Mouse (Mus musculus): ENCODE measurements at regions not wholly inside any gene's neighbourhood (a gene's known extent, or its start where the extent isn't known, plus 50 kb on each side); places are given as distances from the start of the nearest gene placed in this dataset.
"Not testable (repeated sequence)": the region's sequence is repeated elsewhere in the genome, so short reads cannot be mapped to it uniquely, and the experiment has no call there.

GRCm38 (mm10) chr8:34300331-34300903 lies 188.9 kb upstream of the Gm10131 start:
- Histone ChIP-seq H3K27me3 (ENCODE audit: control insufficient read depth, insufficient read depth, low read length) (no peaks in the 10 kb centered on the region), H3K4me1 (ENCODE audit: control insufficient read depth, insufficient read depth, low read length) (peaks cover 10% of the 10 kb centered on the region), H3K27ac (ENCODE audit: low read length) (no peak overlapping the region), H3K36me3 (ENCODE audit: control insufficient read depth, insufficient read depth) (no peaks in the 10 kb centered on the region), H3K4me3 (ENCODE audit: low read length) (peak overlapping the region; percentile 39), H3K9me3 (replicated peaks; ENCODE audit: control insufficient read depth, low read length) (no peaks in the 10 kb centered on the region), H3K9ac (ENCODE audit: low read length) (0 out of 2 replicates have a peak overlapping the region, but pooled peaks have one; percentile 26), H3K4me2 (ENCODE audit: low read depth, low read length) (peak overlapping the region; percentile 59)
- peak; percentile 52 for ATAC-seq (replicated peaks; ENCODE audit: extremely low read depth, insufficient read depth, low FRiP score)
- WGBS, result 20% methylated on average over 15 of the region's 15 CpGs

- no peaks in the 10 kb centered on the region for H3K4me1 ChIP-seq (ENCODE audit: control insufficient read depth, insufficient read depth, low read length)
- WGBS, result 89% methylated on average over 8 of the region's 8 CpGs
Observed at GRCm38 (mm10) chr8:34294721-34295120, 183.2 kb upstream of the Gm10131 start.

GRCm38 (mm10) chr8:34290670-34291069 lies 179.1 kb upstream of the Gm10131 start:
- Histone ChIP-seq H3K27ac (ENCODE audit: low read length) (no peak overlapping the region), H3K9me3 (replicated peaks; ENCODE audit: control insufficient read depth, low read length) (peaks cover 2% of the 10 kb centered on the region; the same call in 1 of the 2 replicates), H3K4me2 (ENCODE audit: low read depth, low read length) (no peak overlapping the region), H3K27me3 (ENCODE audit: control insufficient read depth, insufficient read depth, low read length) (no peaks in the 10 kb centered on the region), H3K36me3 (ENCODE audit: control insufficient read depth, insufficient read depth) (no peaks in the 10 kb centered on the region), H3K4me1 (ENCODE audit: control insufficient read depth, insufficient read depth, low read length) (no peaks in the 10 kb centered on the region), H3K9ac (ENCODE audit: low read length) (no peak overlapping the region), H3K4me3 (ENCODE audit: low read length) (no peak overlapping the region)
- WGBS, result 75% methylated on average over 3 of the region's 4 CpGs
- no peak for ATAC-seq (replicated peaks; ENCODE audit: extremely low read depth, insufficient read depth, low FRiP score)

More at GRCm38 (mm10) chr8:34294721-34295120, 183.2 kb upstream of the Gm10131 start:
- H3K9me3 ChIP-seq (replicated peaks; ENCODE audit: control insufficient read depth, low read length), result peaks cover 2% of the 10 kb centered on the region; the same call in 1 of the 2 replicates
- H3K9ac ChIP-seq (ENCODE audit: low read length), result no peak overlapping the region
- no peak for ATAC-seq (replicated peaks; ENCODE audit: extremely low read depth, insufficient read depth, low FRiP score)
- H3K4me2 ChIP-seq (ENCODE audit: low read depth, low read length), result no peak overlapping the region
- no peak overlapping the region for H3K4me3 ChIP-seq (ENCODE audit: low read length)
- H3K36me3 ChIP-seq (ENCODE audit: control insufficient read depth, insufficient read depth), result no peaks in the 10 kb centered on the region
- no peaks in the 10 kb centered on the region for H3K27me3 ChIP-seq (ENCODE audit: control insufficient read depth, insufficient read depth, low read length)
- H3K27ac ChIP-seq (ENCODE audit: low read length), result no peak overlapping the region

GRCm38 (mm10) chr8:34287801-34288200 lies 176.3 kb upstream of the Gm10131 start:
- Histone ChIP-seq H3K4me2 (ENCODE audit: low read depth, low read length) (no peak overlapping the region), H3K4me1 (ENCODE audit: control insufficient read depth, insufficient read depth, low read length) (no peaks in the 10 kb centered on the region), H3K36me3 (ENCODE audit: control insufficient read depth, insufficient read depth) (no peaks in the 10 kb centered on the region), H3K27ac (ENCODE audit: low read length) (no peak overlapping the region), H3K27me3 (ENCODE audit: control insufficient read depth, insufficient read depth, low read length) (no peaks in the 10 kb centered on the region), H3K4me3 (ENCODE audit: low read length) (no peak overlapping the region), H3K9ac (ENCODE audit: low read length) (no peak overlapping the region), H3K9me3 (replicated peaks; ENCODE audit: control insufficient read depth, low read length) (no peaks in the 10 kb centered on the region)
- no peak for ATAC-seq (replicated peaks; ENCODE audit: extremely low read depth, insufficient read depth, low FRiP score)
- 65% methylated on average over 2 of the region's 2 CpGs for WGBS

GRCm38 (mm10) chr8:34284576-34284975 lies 173.0 kb upstream of the Gm10131 start:
- no peaks in the 10 kb centered on the region for H3K36me3 ChIP-seq (ENCODE audit: control insufficient read depth, insufficient read depth)
- H3K4me2 ChIP-seq (ENCODE audit: low read depth, low read length), result no peak overlapping the region
- no peak overlapping the region for H3K27ac ChIP-seq (ENCODE audit: low read length)
- H3K27me3 ChIP-seq (ENCODE audit: control insufficient read depth, insufficient read depth, low read length), result no peaks in the 10 kb centered on the region
- 84% methylated on average over 3 of the region's 3 CpGs for WGBS
- H3K9ac ChIP-seq (ENCODE audit: low read length), result no peak overlapping the region
- H3K9me3 ChIP-seq (replicated peaks; ENCODE audit: control insufficient read depth, low read length), result no peaks in the 10 kb centered on the region
- no peak for ATAC-seq (replicated peaks; ENCODE audit: extremely low read depth, insufficient read depth, low FRiP score)
- H3K4me1 ChIP-seq (ENCODE audit: control insufficient read depth, insufficient read depth, low read length), result no peaks in the 10 kb centered on the region
- no peak overlapping the region for H3K4me3 ChIP-seq (ENCODE audit: low read length)

- H3K9me3 ChIP-seq (replicated peaks; ENCODE audit: control insufficient read depth, low read length), result no peaks in the 10 kb centered on the region
- H3K9ac ChIP-seq (ENCODE audit: low read length), result no peak overlapping the region
- no peak overlapping the region for H3K27ac ChIP-seq (ENCODE audit: low read length)
- no peak overlapping the region for H3K4me2 ChIP-seq (ENCODE audit: low read depth, low read length)
- no peaks in the 10 kb centered on the region for H3K27me3 ChIP-seq (ENCODE audit: control insufficient read depth, insufficient read depth, low read length)
- ATAC-seq (replicated peaks; ENCODE audit: extremely low read depth, insufficient read depth, low FRiP score), result no peak
- peaks cover 4% of the 10 kb centered on the region; the same call in 1 of the 2 replicates for H3K4me1 ChIP-seq (ENCODE audit: control insufficient read depth, insufficient read depth, low read length)
- no CpG with 5 or more reads among the region's 11 CpGs for WGBS
- H3K4me3 ChIP-seq (ENCODE audit: low read length), result no peak overlapping the region
- no peaks in the 10 kb centered on the region for H3K36me3 ChIP-seq (ENCODE audit: control insufficient read depth, insufficient read depth)
Observed at GRCm38 (mm10) chr8:34280433-34280832, 168.9 kb upstream of the Gm10131 start.

GRCm38 (mm10) chr8:34275977-34276660 lies 164.6 kb upstream of the Gm10131 start:
- Histone ChIP-seq H3K4me2 (ENCODE audit: low read depth, low read length) (no peak overlapping the region), H3K36me3 (ENCODE audit: control insufficient read depth, insufficient read depth) (no peaks in the 10 kb centered on the region), H3K4me1 (ENCODE audit: control insufficient read depth, insufficient read depth, low read length) (peaks cover 4% of the 10 kb centered on the region; the same call in 1 of the 2 replicates), H3K4me3 (ENCODE audit: low read length) (no peak overlapping the region), H3K9me3 (replicated peaks; ENCODE audit: control insufficient read depth, low read length) (no peaks in the 10 kb centered on the region), H3K27me3 (ENCODE audit: control insufficient read depth, insufficient read depth, low read length) (no peaks in the 10 kb centered on the region), H3K27ac (ENCODE audit: low read length) (no peak overlapping the region), H3K9ac (ENCODE audit: low read length) (no peak overlapping the region)
- 51% methylated on average over 7 of the region's 7 CpGs for WGBS
- no peak for ATAC-seq (replicated peaks; ENCODE audit: extremely low read depth, insufficient read depth, low FRiP score)

- ATAC-seq (replicated peaks; ENCODE audit: extremely low read depth, insufficient read depth, low FRiP score); H3K4me3 ChIP-seq (ENCODE audit: low read length); H3K27me3 ChIP-seq (ENCODE audit: control insufficient read depth, insufficient read depth, low read length); H3K4me1 ChIP-seq (ENCODE audit: control insufficient read depth, insufficient read depth, low read length); H3K27ac ChIP-seq (ENCODE audit: low read length); H3K4me2 ChIP-seq (ENCODE audit: low read depth, low read length); H3K9ac ChIP-seq (ENCODE audit: low read length); H3K9me3 ChIP-seq (replicated peaks; ENCODE audit: control insufficient read depth, low read length); H3K36me3 ChIP-seq (ENCODE audit: control insufficient read depth, insufficient read depth): not testable (repeated sequence)
- WGBS, result 89% methylated on average over 2 of the region's 2 CpGs
Observed at GRCm38 (mm10) chr8:34274796-34275195, 163.3 kb upstream of the Gm10131 start.

- no peak for ATAC-seq (replicated peaks; ENCODE audit: extremely low read depth, insufficient read depth, low FRiP score)
- peaks cover 4% of the 10 kb centered on the region; the same call in 1 of the 2 replicates for H3K4me1 ChIP-seq (ENCODE audit: control insufficient read depth, insufficient read depth, low read length)
- H3K27ac ChIP-seq (ENCODE audit: low read length), result no peak overlapping the region
- no peaks in the 10 kb centered on the region for H3K9me3 ChIP-seq (replicated peaks; ENCODE audit: control insufficient read depth, low read length)
- H3K27me3 ChIP-seq (ENCODE audit: control insufficient read depth, insufficient read depth, low read length), result no peaks in the 10 kb centered on the region
- H3K4me3 ChIP-seq (ENCODE audit: low read length), result no peak overlapping the region
- no peak overlapping the region for H3K4me2 ChIP-seq (ENCODE audit: low read depth, low read length)
- 91% methylated on average over 6 of the region's 6 CpGs for WGBS
- H3K9ac ChIP-seq (ENCODE audit: low read length), result no peak overlapping the region
- H3K36me3 ChIP-seq (ENCODE audit: control insufficient read depth, insufficient read depth), result no peaks in the 10 kb centered on the region
Observed at GRCm38 (mm10) chr8:34274171-34274570, 162.6 kb upstream of the Gm10131 start.
